In the genomic region with DNA sequence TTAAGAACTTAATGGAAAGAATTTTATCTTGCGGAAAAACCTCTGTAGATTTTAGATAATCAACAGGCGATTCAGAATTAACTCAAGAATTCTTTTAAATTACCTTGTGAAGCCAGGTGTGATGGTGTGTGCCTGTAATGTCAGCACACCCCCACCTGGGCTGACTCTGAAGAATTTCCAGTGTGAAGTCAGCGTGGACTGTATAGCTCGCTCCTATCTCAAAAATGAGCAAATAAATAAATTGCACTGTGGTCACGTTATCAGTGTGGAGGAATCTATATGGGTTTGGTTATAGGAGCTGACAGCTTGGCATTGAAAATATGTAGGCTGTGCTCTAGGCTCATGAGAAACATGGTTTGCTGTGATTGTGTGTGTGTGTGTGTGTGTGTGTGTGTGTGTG, we compare ENCODE assay signal across 13 mouse cellular contexts.
"Had no signal": no experiment of that assay in that cellular context is flagged by ENCODE, and none has a peak within 500 bp of the region (broad histone marks: within the 10 kb centered on the region; RNA-seq: fewer than 3 reads in every experiment).

No protein-coding gene starts in this region.

- H3K4me3 ChIP-seq: limb, embryonic 15.5 days; liver, embryonic 12.5 days; lung, embryonic 15.5 days; midbrain, embryonic 13.5 days had no signal

- H3K9me3 ChIP-seq: limb, embryonic 15.5 days; liver, embryonic 12.5 days; lung, embryonic 15.5 days; midbrain, embryonic 13.5 days had no signal

- DNase-seq: kidney, postnatal 25 days; layer of hippocampus, postnatal 36 days; lung, postnatal 14 days; retina, postnatal 1 day; right cerebral cortex, postnatal 4 days; spleen, adult 18-20 months; thymus, adult 18-20 months; thymus, postnatal 14 days had no signal

- H3K27me3 ChIP-seq: limb, embryonic 15.5 days; lung, embryonic 15.5 days had no signal

- H3K9ac ChIP-seq: limb, embryonic 15.5 days; liver, embryonic 12.5 days; lung, embryonic 15.5 days; midbrain, embryonic 13.5 days had no signal

- H3K4me2 ChIP-seq: limb, embryonic 15.5 days; liver, embryonic 12.5 days; lung, embryonic 15.5 days; midbrain, embryonic 13.5 days had no signal

- ATAC-seq: liver, embryonic 12.5 days; midbrain, embryonic 13.5 days had no signal

- H3K36me3 ChIP-seq: midbrain, embryonic 13.5 days had no signal

- H3K27ac ChIP-seq: limb, embryonic 15.5 days; liver, embryonic 12.5 days; lung, embryonic 15.5 days; macrophage; midbrain, embryonic 13.5 days had no signal
